In genomic region chr11:101162301-101162700, GRCm38 (mm10) we compare ENCODE assay signal across 22 mouse cellular contexts. TPM values are rescaled to one million over a fixed set of nuclear protein-coding genes. Genes with fewer than 3 reads are reported as not detected.
DNase-seq lines count a peak whose midpoint lies in the region; ATAC-seq and TF ChIP-seq lines count a peak whose summit lies in the region.
"Had no signal": no experiment of that assay in that cellular context is flagged by ENCODE, and none has a peak within 500 bp of the region (broad histone marks: within the 10 kb centered on the region; RNA-seq: fewer than 3 reads in every experiment).

No protein-coding gene starts in this region.

- no peak overlapping the region for H3K9ac ChIP-seq in lung, postnatal 0 days (replicated peaks; ENCODE audit: low read depth)
- H3K9ac ChIP-seq: embryonic facial prominence, embryonic 15.5 days; forebrain, postnatal 0 days; hindbrain, embryonic 14.5 days; intestine, embryonic 15.5 days; limb, embryonic 12.5 days; liver, embryonic 13.5 days; lung, embryonic 15.5 days had no signal

- peak overlapping the region; percentile 35; the same call in 1 of the 2 replicates for H3K27ac ChIP-seq in cerebellum, adult 2 months (ENCODE audit: insufficient read depth, low read length)
- 0 out of 2 replicates have a peak overlapping the region, but pooled peaks have one; percentile 10 for H3K27ac ChIP-seq in lung, postnatal 0 days (ENCODE audit: low read length)
- H3K27ac ChIP-seq in brown adipose tissue, adult 24 weeks (replicated peaks; ENCODE audit: low read depth, low read length), result peak overlapping the region; percentile 49
- no peak overlapping the region for H3K27ac ChIP-seq in heart, embryonic 10.5 days
- H3K27ac ChIP-seq: embryonic facial prominence, embryonic 15.5 days; hindbrain, embryonic 14.5 days; intestine, embryonic 15.5 days; limb, embryonic 12.5 days; liver, embryonic 13.5 days; lung, embryonic 15.5 days had no signal

- no peak for TF ChIP-seq POLR2A in cerebellum, adult 2 months (IDR thresholded peaks at IDR 0.05; ENCODE audit: borderline replicate concordance, insufficient read depth, low read length)
- TF ChIP-seq POLR2A in lung, adult 2 months (IDR thresholded peaks at IDR 0.05; ENCODE audit: borderline replicate concordance, extremely low read depth, low read depth, low read length), result no peak

- H3K4me2 ChIP-seq in lung, postnatal 0 days (replicated peaks; ENCODE audit: low read depth, low read length), result no peak overlapping the region
- H3K4me2 ChIP-seq: embryonic facial prominence, embryonic 15.5 days; hindbrain, embryonic 14.5 days; intestine, embryonic 15.5 days; limb, embryonic 12.5 days; liver, embryonic 13.5 days; lung, embryonic 15.5 days had no signal

- peaks cover 17% of the 10 kb centered on the region; the same call in 1 of the 2 replicates for H3K36me3 ChIP-seq in lung, postnatal 0 days (ENCODE audit: insufficient read depth, low read length)
- peaks cover 9% of the 10 kb centered on the region for H3K36me3 ChIP-seq in G1E (replicated peaks)
- peaks cover 45% of the 10 kb centered on the region for H3K36me3 ChIP-seq in heart, embryonic 10.5 days

- no peak for TF ChIP-seq CTCF in cerebellum, adult 2 months (IDR thresholded peaks at IDR 0.05; ENCODE audit: borderline replicate concordance, insufficient read depth, low read depth, low read length)
- TF ChIP-seq CTCF in lung, postnatal 0 days (IDR thresholded peaks at IDR 0.05), result no peak
- no peak for TF ChIP-seq CTCF in lung, adult 2 months (IDR thresholded peaks at IDR 0.05; ENCODE audit: insufficient read depth, low read length)
- no peak for TF ChIP-seq CTCF in G1E (IDR thresholded peaks at IDR 0.05; ENCODE audit: low read depth, low read length)

- H3K4me3 ChIP-seq in cerebellum, adult 2 months (replicated peaks; ENCODE audit: insufficient read depth, low read depth, low read length), result no peak overlapping the region
- H3K4me3 ChIP-seq in lung, postnatal 0 days (ENCODE audit: low read depth, low read length), result no peak overlapping the region
- H3K4me3 ChIP-seq in lung, adult 2 months (replicated peaks; ENCODE audit: extremely low read depth, low read depth, low read length), result no peak overlapping the region
- no peak overlapping the region for H3K4me3 ChIP-seq in G1E (ENCODE audit: low read depth, low read length)
- H3K4me3 ChIP-seq in brown adipose tissue, adult 24 weeks (ENCODE audit: insufficient read depth, low read depth, low read length), result no peak overlapping the region
- H3K4me3 ChIP-seq in heart, embryonic 10.5 days, result no peak overlapping the region
- H3K4me3 ChIP-seq: embryonic facial prominence, embryonic 15.5 days; intestine, embryonic 15.5 days; limb, embryonic 12.5 days; liver, embryonic 13.5 days; lung, embryonic 15.5 days had no signal

- WGBS in cerebellum, adult 2 months, result 30% methylated on average over 5 of the region's 5 CpGs
- 56% methylated on average over 5 of the region's 5 CpGs for WGBS in lung, postnatal 0 days
- 24% methylated on average over 5 of the region's 5 CpGs for WGBS in lung, adult 2 months
- 53% methylated on average over 5 of the region's 5 CpGs for WGBS in heart, embryonic 10.5 days

- TF ChIP-seq EP300 in lung, postnatal 0 days (IDR thresholded peaks at IDR 0.05), result peak; percentile 38; the same call in 1 of the 2 replicates

- DNase-seq in cerebellum, adult 2 months, result no peak
- DNase-seq in cerebellum, adult 8-10 months, result no peak
- DNase-seq in lung, postnatal 0 days (ENCODE audit: low spot score), result peak; percentile 47
- no peak for DNase-seq in lung, adult 2 months
- peak; percentile 0 for DNase-seq in G1E (ENCODE audit: low spot score)
- DNase-seq in spleen, adult 18-20 months, result no peak
- no peak for DNase-seq in heart, embryonic 10.5 days (ENCODE audit: low spot score)
- DNase-seq: B cell, adult 2 months; forebrain, postnatal 0 days; liver, embryonic 13.5 days; thymus, postnatal 14 days had no signal

- peaks cover 22% of the 10 kb centered on the region for H3K4me1 ChIP-seq in cerebellum, adult 2 months (ENCODE audit: control insufficient read depth, insufficient read depth, low read length)
- peaks cover 2% of the 10 kb centered on the region; the same call in 1 of the 2 replicates for H3K4me1 ChIP-seq in lung, postnatal 0 days (ENCODE audit: insufficient read depth, low read depth, low read length)
- peaks cover 6% of the 10 kb centered on the region; the same call in 1 of the 2 replicates for H3K4me1 ChIP-seq in lung, adult 2 months (ENCODE audit: control insufficient read depth, insufficient read depth, low read length)
- 0 out of 2 replicates have a peak, but pooled peaks cover 2% of the 10 kb centered on the region for H3K4me1 ChIP-seq in G1E (ENCODE audit: insufficient read depth, low read depth, low read length)
- peaks cover 12% of the 10 kb centered on the region; the same call in 1 of the 2 replicates for H3K4me1 ChIP-seq in brown adipose tissue, adult 24 weeks (ENCODE audit: control insufficient read depth, insufficient read depth, insufficient read length, low read length)
- peaks cover 29% of the 10 kb centered on the region for H3K4me1 ChIP-seq in heart, embryonic 10.5 days

- H3K9me3 ChIP-seq in lung, postnatal 0 days (ENCODE audit: low read length), result no peaks in the 10 kb centered on the region
- no peaks in the 10 kb centered on the region for H3K9me3 ChIP-seq in G1E (replicated peaks)
- no peaks in the 10 kb centered on the region for H3K9me3 ChIP-seq in heart, embryonic 10.5 days
- H3K9me3 ChIP-seq: embryonic facial prominence, embryonic 15.5 days; intestine, embryonic 15.5 days; limb, embryonic 12.5 days; liver, embryonic 13.5 days; lung, embryonic 15.5 days had no signal

- peak; percentile 13; the same call in 1 of the 2 replicates for ATAC-seq in lung, postnatal 0 days
- ATAC-seq in G1E (ENCODE audit: extremely low read depth, insufficient number of reproducible peaks, low FRiP score, poor library complexity, severe bottlenecking), result no peak
- ATAC-seq: forebrain, postnatal 0 days; intestine, embryonic 15.5 days had no signal

- H3K27me3 ChIP-seq in cerebellum, adult 2 months (ENCODE audit: control insufficient read depth, insufficient read depth, low read length), result no peaks in the 10 kb centered on the region
- no peaks in the 10 kb centered on the region; the same call in 1 of the 2 replicates for H3K27me3 ChIP-seq in lung, postnatal 0 days (replicated peaks; ENCODE audit: insufficient read depth, low read length)
- peaks cover 54% of the 10 kb centered on the region for H3K27me3 ChIP-seq in G1E (ENCODE audit: insufficient read depth, low read length)
- H3K27me3 ChIP-seq in heart, embryonic 10.5 days (ENCODE audit: insufficient read depth, poor library complexity, severe bottlenecking), result peaks cover 74% of the 10 kb centered on the region

RNA-seq across cellular contexts. Expression of gene Tubg2, which starts 6.6 kb away (rescaled TPM):
- polyA plus RNA-seq in cerebellum, adult 2 months (2012; rRNA removed), result 44.3 and 47.8 TPM in 2 replicates
- polyA plus RNA-seq in lung, postnatal 0 days (2015; fragmentation: Nextera tagmentation; extraction: Ambion mirVana), result 1.9 and 2.3 TPM in 2 replicates
- 2.4 and 3.2 TPM in 2 replicates for polyA plus RNA-seq in lung, adult 2 months (2012; rRNA removed)
- total RNA-seq in G1E (2014; fragmentation: Nextera tagmentation) (not detected in 2 replicates), G1E (2017) (not detected in 2 replicates)
- polyA plus RNA-seq in G1E (2012), result not detected in 2 replicates
- polyA plus RNA-seq in brown adipose tissue, adult 24 weeks (2012; ENCODE audit: insufficient read depth, insufficient read length, missing spikeins), result 1.1 and 1.9 TPM in 2 replicates
- polyA plus RNA-seq in heart, embryonic 10.5 days (2016; fragmentation: Nextera tagmentation; extraction: Ambion mirVana), result 3.0 and 4.2 TPM in 2 replicates
- total RNA-seq: granulocyte monocyte progenitor cell, adult 5-6 weeks; megakaryocyte-erythroid progenitor cell, adult 5-6 weeks had no signal

RNA-seq across cellular contexts. Expression of gene Cntnap1, which starts 8.0 kb away (rescaled TPM):
- polyA plus RNA-seq in cerebellum, adult 2 months (2012; rRNA removed), result 151 and 169 TPM in 2 replicates
- 0.24 and 0.56 TPM in 2 replicates for polyA plus RNA-seq in lung, postnatal 0 days (2015; fragmentation: Nextera tagmentation; extraction: Ambion mirVana)
- polyA plus RNA-seq in lung, adult 2 months (2012; rRNA removed), result 2.6 and 2.7 TPM in 2 replicates
- total RNA-seq in G1E (2014; fragmentation: Nextera tagmentation) (not detected in 2 replicates), G1E (2017) (under 0.01 and 0.06 TPM in 2 replicates)
- polyA plus RNA-seq in G1E (2012), result 0.02 and 0.08 TPM in 2 replicates
- 7.2 and 11.2 TPM in 2 replicates for polyA plus RNA-seq in brown adipose tissue, adult 24 weeks (2012; ENCODE audit: insufficient read depth, insufficient read length, missing spikeins)
- 0.39 and 0.44 TPM in 2 replicates for polyA plus RNA-seq in heart, embryonic 10.5 days (2016; fragmentation: Nextera tagmentation; extraction: Ambion mirVana)
- total RNA-seq: megakaryocyte-erythroid progenitor cell, adult 5-6 weeks had no signal

RNA-seq across cellular contexts. Expression of gene Plekhh3, which starts 8.8 kb away (rescaled TPM):
- polyA plus RNA-seq in cerebellum, adult 2 months (2012; rRNA removed), result 67.6 and 71.0 TPM in 2 replicates
- 12.3 and 14.2 TPM in 2 replicates for polyA plus RNA-seq in lung, postnatal 0 days (2015; fragmentation: Nextera tagmentation; extraction: Ambion mirVana)
- 41.2 and 47.4 TPM in 2 replicates for polyA plus RNA-seq in lung, adult 2 months (2012; rRNA removed)
- total RNA-seq in G1E (2014; fragmentation: Nextera tagmentation) (0.49 and 2.6 TPM in 2 replicates), G1E (2017) (1.5 and 1.9 TPM in 2 replicates)
- polyA plus RNA-seq in G1E (2012), result 3.8 and 4.8 TPM in 2 replicates
- 21.8 and 33.6 TPM in 2 replicates for polyA plus RNA-seq in brown adipose tissue, adult 24 weeks (2012; ENCODE audit: insufficient read depth, insufficient read length, missing spikeins)
- 5.6 and 6.4 TPM in 2 replicates for polyA plus RNA-seq in heart, embryonic 10.5 days (2016; fragmentation: Nextera tagmentation; extraction: Ambion mirVana)
- total RNA-seq: megakaryocyte-erythroid progenitor cell, adult 5-6 weeks had no signal

RNA-seq across cellular contexts. Expression of gene Ccr10, which starts 12.9 kb away (rescaled TPM):
- 0.82 and 1.0 TPM in 2 replicates for polyA plus RNA-seq in cerebellum, adult 2 months (2012; rRNA removed)
- polyA plus RNA-seq in lung, postnatal 0 days (2015; fragmentation: Nextera tagmentation; extraction: Ambion mirVana), result 0.06 and 0.20 TPM in 2 replicates
- 0.45 and 0.62 TPM in 2 replicates for polyA plus RNA-seq in lung, adult 2 months (2012; rRNA removed)
- not detected in 2 replicates for total RNA-seq in G1E (2014; fragmentation: Nextera tagmentation)
- not detected in 2 replicates for total RNA-seq in G1E (2017)
- polyA plus RNA-seq in G1E (2012), result not detected in 2 replicates
- 1.2 TPM in 1 of 2 replicates, not detected in the other for polyA plus RNA-seq in brown adipose tissue, adult 24 weeks (2012; ENCODE audit: insufficient read depth, insufficient read length, missing spikeins)
- 0.16 and 0.19 TPM in 2 replicates for polyA plus RNA-seq in heart, embryonic 10.5 days (2016; fragmentation: Nextera tagmentation; extraction: Ambion mirVana)
- total RNA-seq: gastrocnemius, adult 18-20 months; granulocyte monocyte progenitor cell, adult 5-6 weeks; layer of hippocampus, postnatal 10 days; megakaryocyte-erythroid progenitor cell, adult 5-6 weeks had no signal
- polyA plus RNA-seq: heart, embryonic 14.5 days; limb, embryonic 12.5 days; liver, embryonic 13.5 days had no signal

RNA-seq across cellular contexts. Expression of gene Tubg1, which starts 42.6 kb away (rescaled TPM):
- 39.1 and 39.3 TPM in 2 replicates for polyA plus RNA-seq in cerebellum, adult 2 months (2012; rRNA removed)
- 25.8 TPM in 2 replicates for polyA plus RNA-seq in lung, postnatal 0 days (2015; fragmentation: Nextera tagmentation; extraction: Ambion mirVana)
- 10.7 and 14.4 TPM in 2 replicates for polyA plus RNA-seq in lung, adult 2 months (2012; rRNA removed)
- total RNA-seq in G1E (2014; fragmentation: Nextera tagmentation), result 39.8 and 42.0 TPM in 2 replicates
- 46.0 and 47.5 TPM in 2 replicates for total RNA-seq in G1E (2017)
- polyA plus RNA-seq in G1E (2012), result 96.1 and 120 TPM in 2 replicates
- polyA plus RNA-seq in brown adipose tissue, adult 24 weeks (2012; ENCODE audit: insufficient read depth, insufficient read length, missing spikeins), result 46.6 and 49.2 TPM in 2 replicates
- 103 and 110 TPM in 2 replicates for polyA plus RNA-seq in heart, embryonic 10.5 days (2016; fragmentation: Nextera tagmentation; extraction: Ambion mirVana)

Comparison
In these comparisons a context has a peak if more than half of its experiments do, and no peak if none do; other contexts are left out.
1. DNase-seq: peak in lung, postnatal 0 days (single experiment) and G1E (single experiment); none in cerebellum, adult 2 months (0 of 2), cerebellum, adult 8-10 months (single experiment), lung, adult 2 months (single experiment), spleen, adult 18-20 months (0 of 2) and heart, embryonic 10.5 days (single experiment).
2. RNA of gene Cntnap1, which starts 8.0 kb away (polyA plus RNA-seq): 151 to 169 TPM in cerebellum, adult 2 months; 7.2 to 11.2 TPM in brown adipose tissue, adult 24 weeks, 2.6 to 2.7 TPM in lung, adult 2 months, 0.39 to 0.44 TPM in heart, embryonic 10.5 days, 0.24 to 0.56 TPM in lung, postnatal 0 days and 0.02 to 0.08 TPM in G1E; every median in the first group is over 10 times any median in the second.